In the genomic region with DNA sequence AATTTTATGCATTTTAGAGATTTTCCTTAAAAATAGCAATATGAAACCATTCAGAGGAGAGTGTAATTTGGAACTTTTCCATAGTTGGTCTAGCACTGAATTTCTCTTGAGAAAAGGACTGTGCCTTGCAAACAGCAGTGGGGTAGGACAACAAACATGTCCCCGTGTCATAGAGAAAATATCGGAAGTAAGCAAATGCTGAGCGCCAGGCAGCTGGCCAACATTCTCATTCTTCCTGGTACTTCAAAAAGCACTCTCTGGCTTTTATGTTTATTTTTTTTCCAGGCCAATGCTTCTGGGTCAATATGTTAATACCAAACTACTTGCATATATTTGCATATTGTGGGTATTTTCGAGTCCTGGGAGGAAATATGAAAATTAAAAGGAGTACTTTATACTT, we compare ENCODE assay signal across 7 mouse cellular contexts.
DNase-seq lines count a peak whose midpoint lies in the region.

No protein-coding gene starts in this region.

- peak; percentile 18 to 20 for DNase-seq in left cerebral cortex, adult 18-20 months (ENCODE audit: low spot score in 2 of 2)
- DNase-seq in left cerebral cortex, adult 9 months (ENCODE audit: low spot score in 2 of 2) = no peak
- DNase-seq in cerebellum, postnatal 14 days = peak; percentile 29 to 40
- DNase-seq in kidney, postnatal 36 days = peak; percentile 28 to 76
- peak; percentile 36 for DNase-seq in lung, postnatal 36 days
- DNase-seq in heart, adult 9 months (ENCODE audit: low spot score in 2 of 2) = no peak
- no peak for DNase-seq in yolk sac, embryonic 10.5 days (ENCODE audit: low spot score)

Comparison
In these comparisons a context has a peak if more than half of its experiments do, and no peak if none do; other contexts are left out.
1. DNase-seq: peak in left cerebral cortex, adult 18-20 months (2 of 2), cerebellum, postnatal 14 days (2 of 2), kidney, postnatal 36 days (2 of 2) and lung, postnatal 36 days (single experiment); none in left cerebral cortex, adult 9 months (0 of 2), heart, adult 9 months (0 of 2) and yolk sac, embryonic 10.5 days (single experiment).